28 mouse cellular contexts compared by ENCODE assay signal in the genomic region with DNA sequence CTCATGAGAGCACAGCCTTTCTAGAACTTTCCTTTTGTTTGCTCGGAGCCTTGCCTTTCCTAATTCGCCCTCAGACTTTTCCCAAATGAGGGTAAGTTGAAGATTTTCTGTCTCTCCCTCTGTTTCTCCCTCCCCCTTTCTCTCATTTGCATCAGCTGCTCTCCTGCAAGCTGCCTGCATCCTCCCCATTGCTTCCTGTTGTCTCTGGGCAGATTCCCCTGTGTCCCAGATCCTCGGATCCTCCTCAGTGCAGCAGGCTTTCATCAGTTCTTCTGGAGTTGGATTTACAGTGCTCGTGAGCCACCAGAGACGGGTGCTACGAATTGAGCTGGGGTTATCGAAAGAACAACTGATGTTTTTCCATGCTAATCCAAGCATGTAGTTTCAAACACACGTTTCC. TPM values are rescaled to one million over a fixed set of nuclear protein-coding genes. Genes with fewer than 3 reads are reported as not detected.
"Had no signal": no experiment of that assay in that cellular context is flagged by ENCODE, and none has a peak within 500 bp of the region (broad histone marks: within the 10 kb centered on the region; RNA-seq: fewer than 3 reads in every experiment).

No protein-coding gene starts in this region.

- DNase-seq: lung, adult 18-20 months; lung, embryonic 14.5 days; lung, postnatal 10 days; lung, postnatal 4 days; retina, postnatal 1 day; right cerebral cortex, adult 18-20 months; right cerebral cortex, postnatal 25 days; right cerebral cortex, postnatal 4 days; spleen, adult 18-20 months; thymus, adult 18-20 months; thymus, postnatal 25 days; thymus, postnatal 4 days had no signal

- H3K27me3 ChIP-seq: liver, embryonic 12.5 days; midbrain, embryonic 13.5 days; midbrain, embryonic 15.5 days; neural tube, embryonic 13.5 days; neural tube, embryonic 15.5 days had no signal

- H3K9ac ChIP-seq: liver, embryonic 12.5 days; liver, embryonic 14.5 days; lung, embryonic 14.5 days; midbrain, embryonic 13.5 days; midbrain, embryonic 15.5 days; neural tube, embryonic 13.5 days; neural tube, embryonic 15.5 days had no signal

- H3K4me1 ChIP-seq: midbrain, embryonic 13.5 days; midbrain, embryonic 15.5 days; neural tube, embryonic 13.5 days; neural tube, embryonic 15.5 days had no signal

- ATAC-seq: liver, embryonic 12.5 days; midbrain, embryonic 13.5 days; midbrain, embryonic 15.5 days had no signal

- H3K4me3 ChIP-seq: liver, embryonic 12.5 days; megakaryocyte, embryonic 14.5 days; midbrain, embryonic 13.5 days; midbrain, embryonic 15.5 days; neural tube, embryonic 13.5 days; neural tube, embryonic 15.5 days had no signal

- H3K9me3 ChIP-seq: liver, embryonic 12.5 days; megakaryocyte, embryonic 14.5 days; midbrain, embryonic 13.5 days; midbrain, embryonic 15.5 days; neural tube, embryonic 13.5 days; neural tube, embryonic 15.5 days had no signal

- H3K36me3 ChIP-seq: liver, embryonic 12.5 days; midbrain, embryonic 13.5 days; midbrain, embryonic 15.5 days; neural tube, embryonic 13.5 days; neural tube, embryonic 15.5 days had no signal

- H3K4me2 ChIP-seq: liver, embryonic 12.5 days; lung, embryonic 14.5 days; midbrain, embryonic 11.5 days; midbrain, embryonic 13.5 days; midbrain, embryonic 15.5 days; neural tube, embryonic 13.5 days; neural tube, embryonic 15.5 days had no signal

- H3K27ac ChIP-seq: liver, embryonic 12.5 days; liver, embryonic 14.5 days; midbrain, embryonic 13.5 days; midbrain, embryonic 15.5 days; neural tube, embryonic 13.5 days; neural tube, embryonic 15.5 days had no signal

RNA-seq across cellular contexts. Expression of a gene that starts 2.6 kb away (rescaled TPM):
- polyA plus RNA-seq: liver, embryonic 12.5 days; liver, embryonic 14.5 days; liver, embryonic 16.5 days; lung, embryonic 14.5 days; lung, embryonic 16.5 days; midbrain, embryonic 11.5 days; midbrain, embryonic 13.5 days; midbrain, embryonic 15.5 days; neural tube, embryonic 11.5 days; neural tube, embryonic 13.5 days; neural tube, embryonic 15.5 days; small intestine, adult 2 months; stomach, embryonic 14.5 days; stomach, embryonic 16.5 days; urinary bladder, adult 2 months had no signal

RNA-seq across cellular contexts. Expression of a gene that starts 6.8 kb away (rescaled TPM):
- total RNA-seq: monocyte, adult 5-6 weeks had no signal
- polyA plus RNA-seq: liver, embryonic 12.5 days; liver, embryonic 14.5 days; liver, embryonic 16.5 days; lung, embryonic 14.5 days; lung, embryonic 16.5 days; midbrain, embryonic 11.5 days; midbrain, embryonic 13.5 days; midbrain, embryonic 15.5 days; neural tube, embryonic 11.5 days; neural tube, embryonic 13.5 days; neural tube, embryonic 15.5 days; small intestine, adult 2 months; stomach, embryonic 14.5 days; stomach, embryonic 16.5 days; urinary bladder, adult 2 months had no signal

RNA-seq across cellular contexts. Expression of a gene that starts 49.7 kb away (rescaled TPM):
- total RNA-seq: monocyte, adult 5-6 weeks had no signal
- polyA plus RNA-seq: liver, embryonic 12.5 days; liver, embryonic 14.5 days; liver, embryonic 16.5 days; lung, embryonic 14.5 days; lung, embryonic 16.5 days; midbrain, embryonic 11.5 days; midbrain, embryonic 13.5 days; midbrain, embryonic 15.5 days; neural tube, embryonic 11.5 days; neural tube, embryonic 13.5 days; neural tube, embryonic 15.5 days; small intestine, adult 2 months; stomach, embryonic 14.5 days; stomach, embryonic 16.5 days; urinary bladder, adult 2 months had no signal
